Mouse (Mus musculus): ENCODE data around the gene Cdk4. TPM values are rescaled to one million over a fixed set of nuclear protein-coding genes. Genes with fewer than 3 reads are reported as not detected.

The Cdk4 gene
- total RNA-seq (2023), result 107 TPM

DNA sequence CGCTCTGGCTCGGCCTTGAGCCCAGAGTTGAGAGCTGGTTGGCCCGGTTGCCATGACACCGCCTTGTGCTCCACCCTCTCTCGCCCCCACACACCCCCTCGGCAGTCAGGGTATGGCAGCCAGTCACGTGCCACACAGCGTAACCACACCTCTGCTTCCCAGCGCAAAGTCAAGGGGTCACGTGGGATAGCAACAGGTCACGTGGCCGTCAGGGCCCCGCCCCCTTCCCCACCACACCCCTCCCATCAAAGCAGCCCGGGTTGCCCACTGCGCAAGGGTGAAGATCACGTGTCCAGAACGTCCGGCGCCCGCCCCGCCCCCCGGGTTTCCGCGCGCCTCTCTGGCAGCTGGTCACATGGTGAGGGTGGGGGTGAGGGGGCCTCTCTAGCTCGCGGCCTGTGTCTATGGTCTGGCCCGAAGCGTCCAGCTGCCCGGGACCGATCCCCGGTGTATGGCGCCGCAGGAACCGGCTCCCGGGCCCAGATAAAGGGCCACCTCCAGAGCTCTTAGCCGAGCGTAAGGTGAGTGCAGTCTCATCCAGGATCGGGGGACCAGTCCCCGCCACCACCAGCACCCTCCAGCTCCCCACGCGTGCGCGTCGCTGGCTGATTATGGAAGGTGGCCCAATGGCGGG lies at the start of gene Cdk4:
Gene Cdk4 (plus strand): TSS at position 296 of the 634 bp plus-strand sequence.

DNA sequence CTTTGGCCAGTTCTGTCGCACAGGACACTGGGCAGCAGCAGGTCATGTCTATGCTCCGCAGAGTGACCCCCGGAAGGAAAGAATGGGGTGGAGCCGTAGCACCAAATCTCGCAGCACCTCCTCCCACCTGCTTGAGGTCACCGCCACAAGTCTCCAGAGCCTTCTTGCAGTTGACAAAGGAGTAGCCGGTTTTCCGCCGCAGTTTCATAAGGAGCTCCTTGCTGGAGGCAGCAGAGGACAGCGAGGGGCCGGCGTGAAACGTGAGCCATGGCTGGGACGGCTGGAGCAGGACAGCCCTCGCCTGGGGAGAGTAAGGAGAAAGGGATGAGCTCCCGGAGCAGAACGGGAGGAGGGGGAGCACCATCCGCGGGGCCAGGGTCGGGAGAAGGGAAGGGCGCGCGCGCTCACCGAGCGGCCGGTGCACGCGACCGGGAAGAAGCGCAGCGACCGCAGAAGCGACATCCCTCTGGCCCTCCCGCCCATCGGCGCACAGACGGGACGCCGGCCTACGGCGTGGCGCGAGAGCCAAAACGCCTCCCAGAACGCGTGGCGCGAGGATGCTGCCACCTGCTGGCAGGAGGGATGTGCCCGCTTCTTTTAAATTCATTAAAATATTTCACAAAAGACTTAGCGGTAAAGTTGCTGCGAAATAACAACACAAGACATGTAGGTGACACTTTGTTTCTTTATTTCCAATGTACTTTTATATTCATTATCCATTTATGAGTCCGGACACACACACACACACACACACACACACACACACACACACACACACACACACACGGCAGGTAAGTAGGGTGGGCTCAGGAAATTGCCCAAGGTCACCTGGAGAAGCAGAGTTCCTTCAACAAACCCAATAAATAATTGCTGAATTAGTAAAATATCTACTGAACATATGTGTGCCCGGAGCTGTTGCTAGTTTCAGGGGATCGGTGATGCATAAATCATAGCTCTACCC lies 32.7 kb upstream of the Cdk4 start, which contains the start of gene Tsfm:
Gene Tsfm (minus strand): TSS at position 505 of the 961 bp plus-strand sequence.

DNA sequence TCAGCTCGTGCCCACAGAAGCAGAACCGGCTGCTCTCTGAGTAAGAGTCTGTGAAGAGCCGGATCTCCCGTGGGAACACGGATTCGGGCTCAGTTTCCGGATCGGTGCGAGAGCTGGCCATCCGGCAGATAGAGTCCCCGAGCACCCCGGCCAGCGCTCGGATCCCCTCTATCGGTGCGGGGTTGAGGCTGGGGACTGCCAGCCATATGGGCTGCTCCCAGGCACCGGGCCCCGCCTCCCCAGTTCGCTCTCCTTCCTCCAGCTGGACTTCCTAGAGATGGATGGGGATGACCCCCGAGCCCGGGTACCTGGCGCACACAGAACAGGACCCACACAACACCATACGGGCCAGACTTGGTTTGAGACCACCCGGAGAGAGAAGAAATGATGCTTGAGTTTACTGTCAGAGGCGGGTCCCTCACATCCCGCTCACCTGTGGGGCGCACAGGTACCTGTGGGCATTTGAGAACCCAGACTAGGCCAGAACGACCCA lies 22.0 kb upstream of the Cdk4 start, which contains the start of the genes Mettl1 and Eef1akmt3:
Gene Mettl1 (plus strand): TSS at position 141 of the 493 bp plus-strand sequence.
Gene Eef1akmt3 (minus strand): TSS at position 240 of the 493 bp plus-strand sequence.

DNA sequence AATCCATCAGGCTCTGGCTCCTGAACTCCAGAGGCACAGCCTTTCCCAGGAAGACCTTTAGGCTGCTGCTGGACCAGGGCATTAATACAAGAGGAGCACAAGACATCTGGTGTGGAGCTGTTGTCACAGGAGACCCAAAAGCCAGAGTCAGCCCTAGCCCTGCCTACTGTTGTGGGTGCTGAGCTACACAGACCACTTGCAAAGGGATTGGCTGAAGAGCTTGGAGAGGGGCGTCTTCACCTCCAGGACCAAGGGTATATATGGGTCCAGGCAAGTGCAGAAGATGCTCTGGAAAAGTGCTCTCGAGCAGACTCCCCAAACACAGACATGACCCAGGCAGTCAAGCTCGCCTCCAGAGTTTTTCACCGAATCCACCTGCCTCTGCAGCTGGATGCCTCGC lies 15.4 kb upstream of the Cdk4 start, which contains the start of gene Cyp27b1:
Gene Cyp27b1 (plus strand): TSS at position 297 of the 400 bp plus-strand sequence.

DNA sequence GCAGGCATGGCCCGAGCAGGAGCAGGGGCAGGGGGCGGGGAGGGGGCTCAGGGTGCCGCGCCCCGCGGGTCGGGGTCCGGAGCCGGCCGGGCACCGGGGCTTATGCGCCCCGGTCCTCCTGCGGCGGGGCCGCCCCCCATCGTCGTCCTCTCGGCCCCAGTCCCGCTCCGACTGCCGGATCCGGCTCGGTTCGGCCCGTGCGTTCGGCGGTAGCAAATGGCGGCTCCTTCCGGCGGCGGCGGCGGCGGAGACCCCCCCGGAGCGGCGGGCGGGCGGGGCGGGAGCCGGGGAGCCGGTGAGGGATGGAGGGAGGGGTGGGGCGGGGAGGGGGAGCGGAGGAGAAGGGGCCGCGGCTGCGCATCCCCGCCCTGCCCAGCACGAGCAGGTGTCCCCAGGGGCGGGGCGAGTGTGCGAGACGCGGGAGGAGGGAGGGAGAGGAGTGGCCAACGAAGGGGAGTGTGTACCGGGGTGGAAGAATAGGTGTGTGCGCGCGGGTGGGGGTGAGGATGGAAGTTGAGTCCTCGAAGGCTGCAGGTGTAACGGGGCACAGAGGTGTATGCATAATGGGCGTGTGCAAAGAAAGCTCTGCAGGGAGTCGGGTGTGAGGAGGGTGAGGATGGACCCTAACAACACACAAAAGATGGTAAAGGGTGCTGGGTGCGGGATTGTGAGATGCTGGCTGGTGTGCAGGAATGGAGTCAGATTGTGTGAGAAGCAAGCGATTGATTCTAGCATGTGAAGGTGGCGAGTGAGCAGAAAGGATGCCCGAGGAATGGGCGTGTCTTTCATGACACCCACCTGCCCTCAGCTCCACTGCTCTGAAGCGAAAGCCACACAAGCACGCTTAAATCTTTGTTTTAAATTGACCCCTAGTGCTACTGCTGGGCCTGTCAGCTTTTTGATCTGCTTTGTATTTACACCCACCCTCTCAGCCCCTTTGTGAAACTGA lies 3.1 kb upstream of the Cdk4 start, which contains the start of gene March9:
Gene March9 (minus strand): TSS at position 217 of the 949 bp plus-strand sequence.

DNA sequence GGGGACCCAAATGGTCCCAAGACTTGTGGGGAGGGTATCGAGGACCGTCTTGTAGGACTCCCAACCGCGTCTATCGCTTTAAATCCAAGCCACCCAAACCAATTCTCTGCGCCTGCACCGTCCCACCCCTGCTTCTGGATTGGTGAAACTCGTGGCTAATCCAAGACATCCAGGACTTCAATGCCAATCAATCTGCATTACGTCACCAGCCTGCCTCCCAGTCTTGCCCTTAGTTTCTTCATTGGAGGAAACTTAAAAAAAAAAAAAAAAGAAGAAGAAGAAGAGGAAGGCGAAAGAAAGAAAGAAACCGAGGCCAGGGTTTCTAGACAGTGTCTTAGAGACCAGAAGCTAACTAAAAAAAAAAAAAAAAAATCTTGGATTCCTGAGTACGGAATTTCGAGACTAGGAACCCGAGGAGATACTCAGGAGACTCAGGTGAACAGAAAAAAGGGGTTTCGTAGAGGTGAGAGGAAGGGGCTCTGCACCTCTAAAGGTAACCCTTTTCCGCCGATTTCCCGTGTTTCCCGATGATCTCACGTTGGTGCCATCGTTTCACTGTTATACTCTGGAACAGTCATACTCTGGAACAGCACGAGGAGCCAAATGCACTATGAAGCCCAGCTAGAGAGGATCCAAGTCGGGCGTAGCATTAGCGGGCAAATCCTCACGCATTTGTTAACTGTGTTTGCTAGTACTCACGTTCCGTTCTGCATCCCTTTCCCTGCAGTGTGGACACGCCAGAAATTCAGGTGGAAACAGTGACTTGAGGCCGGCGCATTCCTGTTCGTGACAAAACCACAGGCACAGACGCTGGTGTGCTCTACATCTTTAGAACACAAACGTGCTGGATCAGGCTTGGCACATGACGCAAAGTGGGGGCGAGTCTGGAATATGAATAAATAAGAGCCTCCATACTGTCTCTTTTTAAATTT lies 7.1 kb downstream of the Cdk4 start, which contains the start of gene Tspan31:
Gene Tspan31 (minus strand): TSS at position 75 of the 932 bp plus-strand sequence.

DNA sequence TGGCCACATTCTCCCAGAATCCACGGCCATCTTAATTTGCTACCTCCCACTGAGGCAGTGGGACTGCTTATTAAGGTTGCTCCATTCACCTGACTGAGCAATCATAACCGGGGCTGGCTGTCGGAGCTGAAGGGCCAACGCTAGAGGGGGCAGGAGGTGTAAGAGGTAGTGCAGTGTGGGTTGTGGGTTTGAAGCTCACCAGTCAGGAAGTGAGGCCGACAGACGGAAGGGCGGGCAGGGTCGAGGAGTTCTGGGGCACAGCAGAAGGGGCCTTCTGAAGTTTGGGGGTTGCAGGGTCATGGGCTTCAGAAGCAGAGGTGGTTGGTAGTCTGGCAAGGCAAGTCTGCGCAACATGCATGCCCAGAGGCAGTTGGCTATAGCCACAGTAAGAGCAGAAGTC lies 11.7 kb downstream of the Cdk4 start, which contains the start of gene Agap2:
Gene Agap2 (plus strand): TSS at position 205 of the 400 bp plus-strand sequence.

Other genes with a start within 250 kb of the Cdk4 start
- 6.3 TPM for gene Atp23, start 162.2 kb upstream of the Cdk4 start, total RNA-seq (2023)
- gene Ctdsp2, start 84.8 kb upstream of the Cdk4 start, total RNA-seq (2023), result 101 TPM
- gene Avil, start 62.8 kb upstream of the Cdk4 start, total RNA-seq (2023), result 1.7 TPM
- gene Tsfm, start 32.7 kb upstream of the Cdk4 start, total RNA-seq (2023), result 23.1 TPM
- 20.2 TPM for gene Mettl1, start 22.1 kb upstream of the Cdk4 start, total RNA-seq (2023)
- gene Eef1akmt3, start 22.0 kb upstream of the Cdk4 start, total RNA-seq (2023), result not detected
- gene Cyp27b1, start 15.3 kb upstream of the Cdk4 start, total RNA-seq (2023), result not detected
- gene March9, start 3.4 kb upstream of the Cdk4 start, total RNA-seq (2023), result 3.9 TPM
- 7.9 TPM for gene Tspan31, start 6.7 kb downstream of the Cdk4 start, total RNA-seq (2023)
- gene Agap2, start 11.8 kb downstream of the Cdk4 start, total RNA-seq (2023), result 146 TPM
- 87.9 TPM for gene Os9, start 57.6 kb downstream of the Cdk4 start, total RNA-seq (2023)
- 652 TPM for gene B4galnt1, start 101.7 kb downstream of the Cdk4 start, total RNA-seq (2023)
- 1.8 TPM for gene Slc26a10, start 117.1 kb downstream of the Cdk4 start, total RNA-seq (2023)
- 2.2 TPM for gene Arhgef25, start 126.5 kb downstream of the Cdk4 start, total RNA-seq (2023)
- gene Dtx3, start 132.2 kb downstream of the Cdk4 start, total RNA-seq (2023), result 65.3 TPM
- 40.5 TPM for gene Pip4k2c, start 148.1 kb downstream of the Cdk4 start, total RNA-seq (2023)
- gene Kif5a, start 199.8 kb downstream of the Cdk4 start, total RNA-seq (2023), result 0.44 TPM
- 104 TPM for gene Dctn2, start 202.8 kb downstream of the Cdk4 start, total RNA-seq (2023)
- 106 TPM for gene Mbd6, start 225.5 kb downstream of the Cdk4 start, total RNA-seq (2023)
- 51.3 TPM for gene Mars, start 248.3 kb downstream of the Cdk4 start, total RNA-seq (2023)